Mouse (Mus musculus) E14TG2a.4 (cell line): ENCODE measurements around the gene Cars2.
A peak's percentile ranks its signal among the peaks of the same experiment; 100 is the strongest.

Source experiments
- CTCF ChIP-seq: conservative IDR thresholded peaks from 2 replicates; pipeline ENCODE4 v1.5.1; 2014; ENCODE audit warnings: low read length
- NANOG ChIP-seq: IDR thresholded peaks from 2 replicates; pipeline ENCODE4 v1.6.1; 2014; ENCODE audit warnings: borderline replicate concordance, low read length, mixed read lengths
- POU5F1 ChIP-seq: IDR thresholded peaks from 2 replicates; pipeline ENCODE4 v1.6.1; 2014; ENCODE audit warnings: low read length, borderline replicate concordance

DNA sequence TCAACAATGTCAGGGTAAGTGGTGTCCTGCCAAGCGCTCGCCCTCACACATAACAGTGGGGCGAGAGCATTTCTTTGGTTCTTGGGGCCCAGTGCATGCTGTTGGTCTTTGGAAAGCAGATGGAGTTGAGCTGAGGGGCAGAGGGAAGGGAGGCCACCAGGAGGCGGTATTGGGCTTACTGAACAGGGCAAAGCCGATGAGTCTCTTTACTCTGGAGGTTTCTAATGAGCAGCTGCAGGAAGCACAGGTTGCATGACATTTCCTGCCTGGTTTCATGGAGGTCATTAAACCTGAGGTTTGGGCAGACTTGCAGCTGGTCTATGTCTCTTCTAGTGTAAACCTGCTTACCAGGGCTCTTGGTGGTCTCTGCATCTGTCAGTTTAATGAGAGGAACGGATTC lies 43.8 kb downstream of the Cars2 start:
- TF ChIP-seq CTCF (peak; percentile 77), POU5F1 (no peak), NANOG (no peak)
